Mouse (Mus musculus) ES-E14 (cell line): ENCODE results near the gene Cyfip2. TPM values are rescaled to one million over a fixed set of nuclear protein-coding genes. Genes with fewer than 3 reads are reported as not detected.

Experiments
- DNase-seq: peaks from one replicate; pipeline ENCODE4 v3.0.0-alpha.2; 2013; ENCODE audit warnings: low read depth, low spot score
- H3K27ac ChIP-seq: 2 replicates; pipeline ENCODE4 v1.5.1; 2012; ENCODE audit warnings: low read depth, mild to moderate bottlenecking, low read length, moderate library complexity, mixed read lengths; ENCODE audit not compliant: poor library complexity, insufficient read depth, severe bottlenecking
- H3K36me3 ChIP-seq: 2 replicates; pipeline ENCODE4 v1.6.1; 2012; ENCODE audit warnings: mild to moderate bottlenecking, low read length, moderate library complexity, mixed read lengths; ENCODE audit not compliant: control insufficient read depth, poor library complexity, insufficient read depth, severe bottlenecking
- H3K4me1 ChIP-seq, 2 experiments: fragments of 150-350 bp in 1 of 2; sonication (generic) in 1 of 2; 2 replicates each; pipeline ENCODE4 v1.6.1; 2012; ENCODE audit warnings: low read length in 2 of 2, mild to moderate bottlenecking in 1 of 2, mixed read lengths in 1 of 2; ENCODE audit not compliant: control insufficient read depth in 2 of 2, insufficient read depth in 2 of 2, poor library complexity in 1 of 2
- H3K4me3 ChIP-seq, 2 experiments: fragments of 150-350 bp in 1 of 2; sonication (generic) in 1 of 2; 2 replicates each; pipeline ENCODE4 v1.5.1; 2012; ENCODE audit warnings: low read length in 2 of 2, low read depth in 1 of 2, mild to moderate bottlenecking in 1 of 2, mixed read lengths in 1 of 2; ENCODE audit not compliant: insufficient read depth in 1 of 2, poor library complexity in 1 of 2, severe bottlenecking in 1 of 2
- H3K9ac ChIP-seq: 2 replicates; pipeline ENCODE4 v1.6.1; 2012; ENCODE audit warnings: low read depth, mild to moderate bottlenecking, low read length, mixed read lengths; ENCODE audit not compliant: poor library complexity, insufficient read depth, severe bottlenecking
- H3K9me3 ChIP-seq: fragments of 150-350 bp; sonication (generic); 2 replicates; pipeline ENCODE4 v1.6.1; 2012; ENCODE audit warnings: low read depth, mild to moderate bottlenecking, low read length; ENCODE audit not compliant: control insufficient read depth, insufficient read depth
- CHD2 ChIP-seq: IDR thresholded peaks from 2 replicates; pipeline ENCODE4 v1.6.1; 2014; ENCODE audit warnings: mild to moderate bottlenecking, low read depth, low read length, inconsistent platforms
- HCFC1 ChIP-seq: IDR thresholded peaks from 2 replicates; pipeline ENCODE4 v1.6.1; 2012; ENCODE audit warnings: low read length, inconsistent platforms, borderline replicate concordance; ENCODE audit not compliant: insufficient read depth
- MAFK ChIP-seq: IDR thresholded peaks from 2 replicates; pipeline ENCODE4 v1.6.1; 2014; ENCODE audit warnings: mild to moderate bottlenecking, low read depth, low read length, inconsistent platforms; ENCODE audit not compliant: insufficient read depth
- ZC3H11A ChIP-seq: IDR thresholded peaks from 2 replicates; pipeline ENCODE4 v1.6.1; 2012; ENCODE audit warnings: low read depth, mild to moderate bottlenecking, inconsistent platforms, low read length, borderline replicate concordance
- ZNF384 ChIP-seq: IDR thresholded peaks from 2 replicates; pipeline ENCODE4 v1.6.1; 2012; ENCODE audit warnings: low read depth, low read length, inconsistent platforms
- in situ Hi-C, 2 experiments: fragments of 600-800 bp; cut with MboI; formaldehyde crosslinking; loops; one replicate each; pipeline ENCODE4 v1.15.1; 2025; ENCODE audit warnings: low sequenced_read_pairs in 2 of 2, inconsistent platforms in 1 of 2; ENCODE audit not compliant: unreplicated experiment in 2 of 2
- total RNA-seq: library from RNA; depleted of rRNA; stranded (reverse); fragments of 300-350 nt; gene quantifications from 2 replicates; pipeline ENCODE4 v1.2.3, GENCODE M21; 2012

The Cyfip2 gene
- total RNA-seq, 1 experiment = 7.4 TPM

- Histone ChIP-seq H3K4me1 (no peaks in the 10 kb centered on the region), H3K36me3 (no peaks in the 10 kb centered on the region; the same call in 1 of the 2 replicates), H3K27ac (no peak overlapping the region), H3K9ac (no peak overlapping the region), H3K4me3 (no peak overlapping the region), H3K9me3 (no peaks in the 10 kb centered on the region)
- in situ Hi-C loops = no loop called here
- no peak for DNase-seq
- no peak for TF ChIP-seq MAFK
- no peak for TF ChIP-seq ZC3H11A
- no peak for TF ChIP-seq HCFC1
- TF ChIP-seq ZNF384 = no peak
- TF ChIP-seq CHD2 = no peak
These were observed 67.7 kb downstream of the Cyfip2 start for GRCm38 (mm10) chr11:46244731-46245604.

- in situ Hi-C loops = no loop called here
- Histone ChIP-seq H3K27ac (no peak overlapping the region), H3K4me3 (no peak overlapping the region), H3K9ac (no peak overlapping the region), H3K9me3 (no peaks in the 10 kb centered on the region), H3K36me3 (no peaks in the 10 kb centered on the region; the same call in 1 of the 2 replicates), H3K4me1 (no peaks in the 10 kb centered on the region)
- DNase-seq = no peak
- TF ChIP-seq CHD2 (no peak), MAFK (no peak), ZNF384 (no peak), HCFC1 (no peak), ZC3H11A (no peak)
These were observed 70.7 kb downstream of the Cyfip2 start for GRCm38 (mm10) chr11:46241985-46242384.

- Histone ChIP-seq H3K9ac (no peak overlapping the region), H3K4me1 (no peaks in the 10 kb centered on the region), H3K9me3 (no peaks in the 10 kb centered on the region), H3K27ac (no peak overlapping the region), H3K4me3 (no peak overlapping the region), H3K36me3 (no peaks in the 10 kb centered on the region; the same call in 1 of the 2 replicates)
- TF ChIP-seq HCFC1 (no peak), ZNF384 (no peak), ZC3H11A (no peak), MAFK (no peak), CHD2 (no peak)
- no peak for DNase-seq
- in situ Hi-C loops = no loop called here
These were observed 71.4 kb downstream of the Cyfip2 start for GRCm38 (mm10) chr11:46241150-46241673.

GRCm38 (mm10) chr11:46236976-46237375, 75.7 kb downstream of the Cyfip2 start:
- in situ Hi-C loops = no loop called here
- no peak overlapping the region for H3K27ac ChIP-seq
- TF ChIP-seq ZNF384 (peak; percentile 96), HCFC1 (no peak), MAFK (no peak), ZC3H11A (no peak)
- no peak overlapping the region for H3K9ac ChIP-seq
- H3K36me3 ChIP-seq = no peaks in the 10 kb centered on the region; the same call in 1 of the 2 replicates
- no peak overlapping the region for H3K4me3 ChIP-seq
- H3K9me3 ChIP-seq = no peaks in the 10 kb centered on the region
- H3K4me1 ChIP-seq = no peaks in the 10 kb centered on the region
- peak; percentile 68 for DNase-seq
